Mouse (Mus musculus) cerebellum, adult 9-10 months (tissue): ENCODE results near the gene Rab35.

Source experiments
- DNase-seq: peaks from one replicate; pipeline ENCODE4 v3.0.0; 2022

The Rab35 gene

DNA sequence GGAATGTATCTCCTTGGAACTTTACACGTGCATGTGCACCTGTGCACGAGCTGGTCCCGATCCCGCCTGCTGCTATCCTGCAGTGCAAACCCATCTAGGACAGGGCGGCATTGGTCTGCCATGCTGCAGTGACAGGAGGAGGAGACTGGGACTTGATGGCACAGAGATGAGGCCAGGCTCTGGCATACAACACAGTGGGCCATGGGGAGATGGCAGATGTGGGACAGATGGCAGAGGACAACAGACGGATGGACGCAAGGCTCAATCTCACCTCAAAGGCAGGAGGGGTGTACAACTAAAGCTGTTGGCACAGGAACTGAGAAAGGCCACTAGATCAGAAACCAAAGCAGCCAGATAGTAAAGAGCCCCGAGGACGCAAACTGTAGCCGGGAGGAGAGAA is 19.2 kb downstream of the Rab35 start:
- DNase-seq = no peak

DNA sequence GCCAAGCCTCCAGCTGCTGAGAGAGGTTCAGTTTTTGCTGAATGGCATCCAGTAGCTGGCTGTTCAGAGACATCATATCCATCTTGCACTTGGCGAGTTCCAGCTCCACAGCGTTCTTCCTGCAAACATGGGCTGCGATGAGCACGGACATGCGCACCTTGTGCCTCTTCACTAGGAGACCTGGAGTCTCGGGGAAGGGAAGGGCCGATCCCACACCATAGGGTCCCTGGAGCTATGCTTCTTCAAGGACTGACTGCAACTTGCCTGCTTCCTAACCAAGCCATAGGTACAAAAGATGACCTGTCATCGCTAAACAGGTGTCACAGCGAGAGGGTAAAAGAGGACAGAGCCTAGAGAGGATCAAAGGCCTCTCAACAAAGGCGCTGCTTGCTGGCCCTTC is 20.1 kb downstream of the Rab35 start:
- no peak for DNase-seq

DNA sequence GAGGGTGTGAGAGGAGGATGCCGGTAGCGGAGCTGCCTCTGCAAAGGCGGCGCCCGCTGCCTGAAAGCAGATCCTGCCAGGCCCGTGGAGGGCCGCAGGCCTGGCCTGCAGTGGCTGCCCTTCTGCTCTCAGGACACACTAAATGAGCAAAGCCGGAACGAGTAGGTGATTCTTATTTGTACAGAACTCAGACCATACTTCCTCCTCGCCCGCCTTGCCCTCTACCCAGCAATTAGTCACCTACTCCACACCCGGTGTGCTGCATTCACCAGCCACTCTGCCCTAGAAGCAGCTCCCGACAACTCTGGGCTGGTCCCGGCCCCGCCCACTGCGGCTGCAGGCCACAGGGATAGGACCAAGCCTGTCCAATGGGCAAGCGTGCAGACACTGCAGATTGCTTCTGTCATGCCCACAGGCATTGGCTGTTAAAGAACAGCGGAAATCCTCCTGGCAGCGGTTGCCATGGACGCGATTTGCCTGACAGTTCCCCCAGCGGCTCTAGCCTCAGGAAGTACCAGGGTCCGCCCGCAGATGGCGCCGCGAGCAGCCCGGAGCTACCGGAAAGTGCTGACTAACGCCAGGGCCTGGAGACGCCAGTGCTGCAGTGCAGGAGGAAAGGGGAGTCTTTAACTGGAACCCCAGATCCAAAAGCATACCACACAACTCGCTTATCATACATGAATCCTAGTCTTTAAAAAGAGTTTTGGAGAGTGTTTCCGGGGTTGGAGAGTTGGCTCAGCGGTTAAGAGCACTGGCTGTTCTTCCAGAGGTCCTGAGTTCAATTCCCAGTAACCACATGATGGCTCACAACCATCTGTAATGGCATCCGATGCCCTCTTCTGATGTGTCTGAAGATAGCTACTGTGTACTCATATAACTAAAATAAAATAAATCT is 21.2 kb downstream of the Rab35 start:
- peak; percentile 100 for DNase-seq

DNA sequence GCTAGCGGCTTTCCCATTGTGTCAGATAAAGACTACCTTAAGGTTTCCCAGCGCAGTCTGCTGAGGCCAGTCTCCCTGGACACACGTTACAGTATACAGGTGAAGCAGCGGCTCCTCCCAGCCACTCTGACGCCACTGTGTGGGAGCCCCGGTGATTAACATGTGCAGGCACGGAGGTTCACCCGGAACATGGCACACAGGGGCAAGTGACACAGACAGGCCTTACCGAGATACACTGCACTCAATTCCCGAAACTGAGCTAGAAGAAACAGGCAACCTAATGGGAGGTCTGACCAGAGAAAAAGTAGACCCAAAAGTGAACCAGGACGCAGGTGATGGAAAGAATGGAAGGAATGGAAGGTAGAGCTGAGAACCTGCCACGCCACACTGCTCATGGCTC is 22.1 kb downstream of the Rab35 start:
- no peak for DNase-seq

DNA sequence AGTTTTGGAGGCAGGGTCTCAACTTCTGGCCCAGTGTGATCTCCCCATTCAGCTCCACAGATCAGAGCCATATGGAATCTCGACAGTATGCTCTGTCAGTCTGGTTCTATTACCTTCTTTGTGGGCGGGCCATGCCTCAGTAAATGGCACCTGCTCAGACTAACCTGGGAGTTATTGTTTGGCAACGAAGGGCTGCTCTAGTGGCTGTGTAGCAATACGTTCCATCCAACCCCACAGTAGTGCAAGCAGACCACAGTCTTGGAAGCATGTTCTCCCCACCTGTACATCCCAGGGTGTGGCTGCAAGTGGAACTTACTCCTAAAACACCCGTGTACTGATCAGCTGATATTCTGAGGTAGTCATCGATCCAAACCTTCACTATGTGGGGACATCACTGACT is 25.0 kb downstream of the Rab35 start:
- no peak for DNase-seq

DNA sequence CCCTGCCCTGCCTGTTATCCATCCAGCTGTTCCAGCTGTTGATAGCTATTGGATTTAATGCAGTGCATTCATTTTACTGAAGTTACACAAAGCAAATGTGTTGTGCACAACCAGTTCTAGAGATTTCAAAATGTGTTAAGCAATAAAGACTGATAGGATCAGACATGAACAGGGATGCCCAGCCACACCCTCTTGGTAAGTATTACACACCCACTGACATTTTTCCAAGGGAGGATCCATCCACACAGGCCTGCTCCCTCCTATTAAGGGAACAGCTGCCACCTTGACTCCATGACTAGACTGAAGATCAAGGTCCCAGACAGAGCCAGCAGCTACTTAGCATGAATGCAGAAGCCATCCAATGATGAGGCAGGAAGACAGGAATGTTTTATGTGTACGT is 25.5 kb downstream of the Rab35 start:
- DNase-seq = no peak

DNA sequence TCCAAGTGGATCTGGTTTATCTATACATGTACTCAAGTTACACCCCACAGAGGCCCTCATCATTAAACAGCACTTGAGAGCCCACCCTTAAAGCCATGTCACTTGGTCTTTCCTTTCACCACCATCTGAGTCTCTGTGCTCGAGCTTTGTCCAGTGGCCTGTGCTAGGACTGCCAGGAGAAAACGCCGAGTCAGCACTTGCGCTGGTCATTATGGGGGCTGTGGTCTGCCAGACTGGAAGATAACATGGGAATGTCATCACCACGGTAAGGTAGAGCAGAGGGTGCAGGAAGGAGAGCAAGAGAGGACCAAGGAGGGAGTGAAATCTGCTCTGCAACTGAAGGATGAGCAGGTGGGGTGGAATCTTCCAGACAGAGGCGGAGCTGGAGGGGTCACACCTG is 26.6 kb downstream of the Rab35 start:
- no peak for DNase-seq

DNA sequence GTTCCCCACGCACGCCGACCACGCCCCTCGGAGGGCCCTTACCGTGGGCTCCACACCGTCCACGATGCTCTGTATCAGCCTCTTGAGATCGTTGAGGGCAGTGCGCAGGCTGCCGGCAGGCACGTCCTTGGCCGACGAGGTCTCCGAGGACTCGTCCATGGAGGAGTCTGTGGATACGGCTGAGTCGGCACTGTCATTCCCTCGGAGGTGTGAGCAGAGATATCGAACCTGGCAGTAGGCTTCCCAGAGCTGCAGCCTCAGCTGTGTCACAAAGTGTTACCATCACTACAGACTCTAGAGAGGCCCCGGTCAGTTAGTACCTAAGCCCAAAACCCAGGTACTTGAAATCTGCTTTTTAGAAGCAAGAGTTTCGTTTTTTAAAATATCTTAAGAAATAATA is 30.9 kb downstream of the Rab35 start:
- no peak for DNase-seq

DNA sequence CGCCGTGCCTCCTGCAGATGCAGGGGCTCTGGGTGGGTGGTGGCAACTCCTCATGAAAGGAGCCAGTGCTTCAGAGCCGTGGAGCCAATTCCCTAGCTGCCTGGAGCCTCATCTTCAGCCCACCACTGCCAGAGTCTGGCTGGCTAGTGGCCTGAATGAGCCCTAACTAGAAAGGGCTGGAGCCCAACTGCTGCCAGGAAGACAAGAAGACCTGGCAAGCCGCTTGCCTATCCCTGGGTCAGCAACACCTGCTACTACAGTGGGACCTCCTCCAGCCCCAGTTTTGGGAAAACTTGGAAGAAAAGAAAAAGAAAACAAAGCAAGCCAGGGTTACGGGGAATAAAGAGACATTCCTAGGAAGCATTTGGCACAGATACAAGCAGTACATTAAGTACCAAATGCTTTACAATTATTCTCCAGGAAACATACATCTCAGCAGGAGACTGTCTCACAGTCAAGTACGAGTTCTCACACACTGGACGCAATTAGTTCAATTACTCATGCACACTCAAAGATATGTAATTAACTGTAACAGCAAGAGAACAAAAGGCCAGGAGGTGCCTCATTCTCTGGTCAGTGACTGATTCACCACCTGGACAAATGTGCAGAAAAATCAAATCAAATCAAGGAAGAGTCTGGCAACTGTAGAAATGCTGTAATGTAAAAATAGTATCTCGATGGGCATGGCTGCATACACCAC is 34.8 kb downstream of the Rab35 start:
- DNase-seq = peak; percentile 83

DNA sequence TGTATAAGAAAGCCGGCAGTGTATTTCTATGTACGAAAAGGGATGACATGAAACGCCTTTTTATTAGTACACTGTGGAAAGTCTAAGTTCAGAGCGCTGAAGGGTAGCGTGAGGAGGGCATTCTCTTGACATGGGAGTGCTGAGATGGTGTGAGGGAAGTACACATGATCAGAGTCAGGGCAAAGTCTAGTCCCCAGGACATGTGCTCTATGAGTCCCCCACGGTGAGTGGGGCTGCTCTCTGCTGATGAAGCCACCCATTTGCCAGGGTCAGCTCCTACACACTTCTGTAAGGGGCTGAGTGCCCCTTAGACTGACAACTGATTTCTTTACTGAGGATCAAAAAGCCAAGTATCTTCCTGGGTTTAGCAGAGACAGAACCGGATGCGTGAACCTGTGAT is 35.5 kb downstream of the Rab35 start:
- no peak for DNase-seq

DNA sequence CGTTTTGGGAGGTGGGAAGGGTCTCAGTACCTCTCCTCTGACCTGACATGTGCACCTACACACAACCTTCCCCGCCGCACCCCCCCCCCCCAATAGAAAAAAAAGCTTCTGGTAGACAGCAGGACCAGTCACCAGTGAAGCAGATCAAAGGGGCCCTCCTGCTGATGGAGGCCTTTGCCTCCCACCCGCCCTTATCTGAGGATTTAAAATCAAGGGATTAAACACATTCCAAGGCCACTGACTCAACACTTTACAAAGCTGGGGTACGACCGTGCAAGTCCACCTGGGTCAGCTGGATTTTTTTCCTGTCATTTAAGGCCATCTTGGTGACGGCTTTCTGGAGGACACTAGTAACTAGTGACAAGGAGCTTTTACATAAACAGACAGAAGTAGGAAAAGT is 36.2 kb downstream of the Rab35 start:
- DNase-seq = no peak

DNA sequence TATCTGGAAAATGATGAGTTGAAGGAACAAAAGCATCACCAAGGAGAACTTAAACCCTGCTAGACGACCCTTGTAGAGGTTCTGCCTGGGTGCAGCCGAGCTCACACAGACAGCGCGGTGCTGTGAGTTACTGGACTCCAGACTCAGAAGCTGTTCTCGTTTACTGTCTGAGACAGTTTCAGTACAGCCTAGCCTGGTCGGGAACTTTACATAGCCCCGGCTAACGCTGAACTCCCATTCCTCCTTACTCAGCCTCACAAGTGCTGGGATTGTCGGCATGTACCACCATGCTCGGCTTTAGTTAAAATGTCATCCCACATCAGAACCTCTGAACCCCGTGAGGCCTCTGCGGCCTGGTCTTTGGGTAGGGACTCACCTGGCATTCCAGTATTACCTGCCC is 37.3 kb downstream of the Rab35 start:
- DNase-seq = no peak

DNA sequence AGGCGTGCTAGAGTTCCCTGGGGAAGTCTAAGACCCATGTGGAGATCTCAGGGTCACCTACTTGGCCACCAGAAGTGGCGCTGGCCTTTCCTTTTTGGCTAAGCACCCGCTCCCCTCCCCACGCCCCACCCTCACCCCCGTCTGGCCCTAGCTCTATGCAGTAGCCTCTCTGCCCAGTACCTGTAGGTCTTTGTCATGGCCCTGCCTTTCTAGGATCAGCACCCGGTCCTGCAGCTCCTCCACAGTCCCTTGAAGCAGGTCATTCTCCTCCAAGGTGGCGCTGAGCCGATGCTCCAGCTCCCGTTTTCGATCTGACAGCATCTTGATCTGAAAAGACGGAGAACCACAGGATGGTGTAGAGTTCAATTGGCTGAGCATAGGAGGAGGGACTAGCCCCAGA is 38.3 kb downstream of the Rab35 start:
- no peak for DNase-seq

DNA sequence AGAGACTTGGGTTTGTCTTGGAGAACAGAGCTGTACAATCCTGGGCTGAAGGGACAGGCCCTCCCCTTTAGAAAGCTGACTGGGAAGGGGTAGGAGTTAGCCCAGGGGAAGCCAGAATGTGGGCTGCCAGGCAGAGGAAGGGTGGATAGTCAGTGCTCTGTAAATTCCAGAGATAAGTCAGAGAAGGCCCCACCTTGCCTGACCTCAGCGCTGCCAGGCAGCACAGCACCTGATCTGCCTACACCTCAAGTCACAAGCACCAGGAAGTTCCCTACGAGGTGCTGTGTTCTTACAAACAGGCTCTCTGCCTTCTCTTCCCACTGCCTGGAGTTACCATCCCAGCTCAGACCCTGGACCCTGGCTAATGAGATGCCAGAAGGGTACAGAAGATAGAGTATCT is 38.7 kb downstream of the Rab35 start:
- DNase-seq = no peak

DNA sequence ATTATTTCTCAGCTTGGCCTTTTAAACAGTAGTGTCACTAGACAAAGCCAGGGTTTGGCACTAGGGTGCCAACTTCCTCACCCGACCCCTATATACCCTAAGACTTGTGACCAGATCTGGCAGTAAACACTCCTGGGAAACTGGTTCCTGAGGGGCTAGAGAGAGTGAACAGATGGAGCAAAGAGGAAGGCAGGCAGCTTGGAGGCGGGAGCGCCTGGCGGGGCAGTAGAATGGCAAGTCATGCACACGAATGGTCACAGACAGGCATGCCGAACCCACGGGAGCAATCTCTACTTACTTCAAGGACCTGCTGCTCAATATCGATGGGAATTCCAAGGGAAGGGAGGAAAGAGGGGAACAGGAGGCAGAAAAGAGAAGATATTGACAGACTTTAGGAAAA is 40.1 kb downstream of the Rab35 start:
- DNase-seq = peak; percentile 68

DNA sequence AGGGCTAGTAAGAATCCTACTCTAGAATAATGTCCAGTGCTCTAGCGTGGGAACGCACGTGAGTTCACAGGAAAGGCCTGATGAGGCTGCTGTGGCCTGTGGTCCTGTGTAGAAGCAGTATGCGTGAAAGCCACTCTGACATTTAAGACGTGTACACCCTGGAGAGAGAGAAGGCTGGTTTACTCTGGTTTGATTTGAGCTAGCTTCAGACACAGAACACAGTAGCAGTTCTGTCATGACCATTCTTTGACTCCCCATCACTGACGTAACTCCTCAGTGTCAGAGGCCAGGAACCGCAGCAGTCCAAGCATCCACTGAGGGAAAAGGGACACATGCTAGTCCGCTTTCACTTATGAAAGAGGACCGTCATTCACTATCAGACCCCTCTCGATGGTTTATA is 53.4 kb downstream of the Rab35 start:
- DNase-seq = no peak

DNA sequence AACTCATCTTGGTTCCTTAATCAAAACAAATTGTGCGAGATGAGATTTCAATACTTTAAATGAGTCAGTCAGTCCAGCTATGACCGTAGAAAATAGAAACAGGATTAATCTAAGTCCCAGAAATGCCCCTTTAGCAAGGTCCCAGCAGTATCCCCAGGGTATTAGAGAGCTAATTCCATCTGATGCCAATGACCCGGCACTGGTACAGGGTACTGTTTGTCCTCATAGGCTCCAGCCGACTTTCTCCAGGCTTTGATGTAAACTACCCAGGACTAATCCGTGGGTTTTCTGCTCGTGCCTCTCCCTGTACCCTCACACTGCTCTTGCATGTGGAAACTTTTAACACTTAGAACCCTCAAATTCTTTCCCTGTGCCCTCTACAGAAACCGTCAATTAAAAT is 55.0 kb downstream of the Rab35 start:
- no peak for DNase-seq

DNA sequence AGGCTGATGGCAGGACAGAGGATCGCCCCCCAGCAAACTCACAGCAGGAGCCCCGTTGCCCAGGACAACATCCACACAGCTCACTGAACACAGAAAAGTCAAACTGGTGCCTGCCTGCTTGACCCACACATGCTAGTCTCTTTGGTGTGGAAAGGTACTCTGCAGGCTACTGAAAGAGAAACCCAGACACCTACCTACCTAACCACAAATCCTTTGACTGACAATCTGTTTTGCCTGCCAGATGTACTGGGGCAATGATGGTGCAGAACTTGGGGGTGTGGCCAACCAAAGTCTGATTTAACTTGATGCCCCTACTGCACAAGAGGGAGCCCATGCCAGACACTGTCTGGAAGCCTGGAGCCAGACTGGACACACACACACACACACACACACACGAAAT is 61.6 kb downstream of the Rab35 start:
- no peak for DNase-seq

DNA sequence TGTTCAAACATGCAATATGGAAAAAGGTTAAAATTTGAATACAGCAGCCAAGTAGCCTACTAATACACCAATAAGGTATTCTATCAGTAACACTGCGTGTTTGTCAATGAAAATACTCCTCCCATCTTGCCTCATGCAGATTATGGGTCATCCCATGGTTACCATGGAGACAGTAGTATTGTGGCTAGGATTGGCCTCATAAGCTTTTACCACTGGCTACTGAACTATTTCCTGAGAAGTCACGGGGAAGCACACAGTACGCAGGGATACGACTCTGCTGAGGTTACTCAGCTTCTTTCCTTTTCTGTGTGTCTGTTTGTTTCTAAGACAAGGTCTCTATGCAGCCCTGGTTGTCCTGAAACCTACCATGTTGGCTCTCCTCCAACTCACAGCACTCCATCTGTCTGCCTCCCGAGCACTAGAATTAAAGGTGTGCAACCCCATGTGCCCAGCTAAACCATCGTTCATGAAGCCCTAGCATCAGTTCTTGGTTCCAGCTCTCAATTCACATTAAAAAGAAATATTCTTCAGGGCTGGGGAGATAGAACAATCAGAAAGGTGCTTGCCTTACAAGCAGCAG is 63.6 kb downstream of the Rab35 start:
- peak; percentile 90 for DNase-seq

DNA sequence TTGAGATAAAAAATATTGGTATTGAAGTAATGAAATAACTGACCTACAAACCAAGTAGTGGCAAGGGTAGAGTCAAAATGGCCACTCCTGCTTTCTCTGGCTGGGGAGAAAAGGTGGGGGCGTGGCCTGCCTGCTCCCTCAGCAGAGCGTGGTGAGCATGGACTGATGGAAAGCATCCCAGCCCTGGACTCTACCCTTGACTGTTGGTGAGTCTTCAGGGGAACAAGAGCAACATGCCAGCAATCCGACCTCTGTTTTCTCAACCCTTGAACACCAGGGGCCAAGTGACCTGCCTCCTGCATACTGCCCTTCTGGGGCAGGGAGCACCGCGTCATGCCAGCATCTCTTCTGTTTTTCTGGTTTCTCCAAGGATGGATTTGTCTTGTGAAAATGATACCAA is 65.1 kb downstream of the Rab35 start:
- no peak for DNase-seq
